Mouse (Mus musculus) CH12.LX (cell line): Measurements from ENCODE around the gene Olfr1290.

Source experiments
- CTCF ChIP-seq, 2 experiments: IDR thresholded peaks in 1 of 2; conservative IDR thresholded peaks in 1 of 2; 2 replicates each; pipeline ENCODE4 v1.5.1; 2011 to 2012; ENCODE audit warnings: low read depth in 2 of 2, low read length in 2 of 2, improper control_type of control experiment in 1 of 2, inconsistent platforms in 1 of 2, mild to moderate bottlenecking in 1 of 2, moderate library complexity in 1 of 2
- EP300 ChIP-seq: IDR thresholded peaks from 2 replicates; pipeline ENCODE4 v1.6.1; 2011; ENCODE audit warnings: low read length, improper control_type of control experiment
- ETS1 ChIP-seq: conservative IDR thresholded peaks from 2 replicates; pipeline ENCODE4 v1.6.1; 2012; ENCODE audit warnings: low read depth, mild to moderate bottlenecking, inconsistent platforms, low read length, improper control_type of control experiment, moderate library complexity
- MAZ ChIP-seq: IDR thresholded peaks from 2 replicates; pipeline ENCODE4 v1.6.1; 2012; ENCODE audit warnings: low read depth, mild to moderate bottlenecking, inconsistent platforms, low read length, improper control_type of control experiment, moderate library complexity
- POLR2A ChIP-seq: IDR thresholded peaks from 2 replicates; pipeline ENCODE4 v1.6.1; 2011; ENCODE audit warnings: low read depth, mild to moderate bottlenecking, improper control_type of control experiment, low read length
- RCOR1 ChIP-seq: conservative IDR thresholded peaks from 2 replicates; pipeline ENCODE4 v1.6.1; 2012; ENCODE audit warnings: low read depth, mild to moderate bottlenecking, inconsistent platforms, low read length, improper control_type of control experiment
- TCF12 ChIP-seq: IDR thresholded peaks from 2 replicates; pipeline ENCODE4 v1.6.1; 2014; ENCODE audit warnings: low read depth, mild to moderate bottlenecking, inconsistent platforms, low read length, improper control_type of control experiment
- ZC3H11A ChIP-seq: IDR thresholded peaks from 2 replicates; pipeline ENCODE4 v1.6.1; 2012; ENCODE audit warnings: low read depth, mild to moderate bottlenecking, inconsistent platforms, low read length, improper control_type of control experiment
- ZMIZ1 ChIP-seq: IDR thresholded peaks from 2 replicates; pipeline ENCODE4 v1.6.1; 2012; ENCODE audit warnings: low read depth, mild to moderate bottlenecking, inconsistent platforms, low read length, improper control_type of control experiment
- ZNF384 ChIP-seq: IDR thresholded peaks from 2 replicates; pipeline ENCODE4 v1.6.1; 2012; ENCODE audit warnings: low read depth, low read length, improper control_type of control experiment, inconsistent platforms

DNA sequence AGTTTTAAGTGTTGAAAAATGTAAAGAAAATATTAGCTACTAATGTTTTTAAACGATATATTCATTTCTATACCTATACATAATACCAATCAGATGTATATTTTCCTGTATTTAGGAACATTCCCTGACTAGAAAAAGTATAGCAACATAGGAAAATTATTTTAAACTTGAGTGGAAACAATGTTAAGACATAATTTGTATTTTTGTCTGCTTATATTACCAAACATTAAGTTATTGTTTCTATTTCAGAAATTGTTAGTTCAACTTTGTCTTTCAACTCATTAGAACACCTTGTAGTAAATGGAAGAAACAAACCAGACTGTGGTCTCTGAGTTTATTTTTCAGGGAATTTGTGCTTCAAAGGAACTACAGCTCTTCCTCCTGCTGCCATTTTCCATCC is 44.8 kb downstream of the Olfr1290 start, which contains the start of gene Olfr1287:
- no peak for TF ChIP-seq CTCF (conservative IDR thresholded peaks at IDR 0.05 in 1 of 2, IDR thresholded peaks at IDR 0.05 in 1 of 2; ENCODE audit: low read depth in 2 of 2, low read length in 2 of 2)
- no peak for TF ChIP-seq ZMIZ1
- no peak for TF ChIP-seq TCF12
- no peak for TF ChIP-seq ETS1
- no peak for TF ChIP-seq POLR2A
- TF ChIP-seq ZNF384 = no peak
- no peak for TF ChIP-seq RCOR1
- TF ChIP-seq EP300 = no peak
- TF ChIP-seq ZC3H11A = no peak
- TF ChIP-seq MAZ = no peak
